ENCODE assay signal across 9 mouse cellular contexts in genomic region chr19:47276730-47277129, GRCm38 (mm10).
DNase-seq lines count a peak whose midpoint lies in the region; ATAC-seq lines count a peak whose summit lies in the region.
"Had no signal": no experiment of that assay in that cellular context is flagged by ENCODE, and none has a peak within 500 bp of the region (broad histone marks: within the 10 kb centered on the region; RNA-seq: fewer than 3 reads in every experiment).

No protein-coding gene starts in this region.

- no peak for DNase-seq in frontal cortex, postnatal 14 days (ENCODE audit: low spot score in 2 of 2)
- peak; percentile 37 to 50 for DNase-seq in frontal cortex, postnatal 10 days (ENCODE audit: low spot score in 2 of 2)
- DNase-seq in kidney, postnatal 25 days, result peak; percentile 62 to 68
- peak; percentile 57 for DNase-seq in lung, postnatal 25 days (ENCODE audit: low spot score)
- no peak for DNase-seq in cerebellum, adult 8-10 months
- no peak for DNase-seq in ovary, postnatal 36 days (ENCODE audit: low spot score)
- DNase-seq: embryo, embryonic 11 days had no signal

- ATAC-seq in frontal cortex, adult (ENCODE audit: low TSS enrichment), result peak; percentile 58
- ATAC-seq in granulocyte monocyte progenitor cell, adult 5-6 weeks (replicated peaks; ENCODE audit: poor library complexity, severe bottlenecking), result no peak

Comparison
In these comparisons a context has a peak if more than half of its experiments do, and no peak if none do; other contexts are left out.
1. DNase-seq: peak in frontal cortex, postnatal 10 days (2 of 2), kidney, postnatal 25 days (2 of 2) and lung, postnatal 25 days (single experiment); none in frontal cortex, postnatal 14 days (0 of 2), cerebellum, adult 8-10 months (single experiment) and ovary, postnatal 36 days (single experiment).